Mouse (Mus musculus) liver, adult (tissue): ENCODE measurements around the gene Snn.

Source experiments
- GATA4 ChIP-seq: IDR thresholded peaks from 2 replicates; pipeline ENCODE4 v1.6.1; 2014; ENCODE audit warnings: mild to moderate bottlenecking, low read length; ENCODE audit not compliant: insufficient replicate concordance

Gene Snn

DNA sequence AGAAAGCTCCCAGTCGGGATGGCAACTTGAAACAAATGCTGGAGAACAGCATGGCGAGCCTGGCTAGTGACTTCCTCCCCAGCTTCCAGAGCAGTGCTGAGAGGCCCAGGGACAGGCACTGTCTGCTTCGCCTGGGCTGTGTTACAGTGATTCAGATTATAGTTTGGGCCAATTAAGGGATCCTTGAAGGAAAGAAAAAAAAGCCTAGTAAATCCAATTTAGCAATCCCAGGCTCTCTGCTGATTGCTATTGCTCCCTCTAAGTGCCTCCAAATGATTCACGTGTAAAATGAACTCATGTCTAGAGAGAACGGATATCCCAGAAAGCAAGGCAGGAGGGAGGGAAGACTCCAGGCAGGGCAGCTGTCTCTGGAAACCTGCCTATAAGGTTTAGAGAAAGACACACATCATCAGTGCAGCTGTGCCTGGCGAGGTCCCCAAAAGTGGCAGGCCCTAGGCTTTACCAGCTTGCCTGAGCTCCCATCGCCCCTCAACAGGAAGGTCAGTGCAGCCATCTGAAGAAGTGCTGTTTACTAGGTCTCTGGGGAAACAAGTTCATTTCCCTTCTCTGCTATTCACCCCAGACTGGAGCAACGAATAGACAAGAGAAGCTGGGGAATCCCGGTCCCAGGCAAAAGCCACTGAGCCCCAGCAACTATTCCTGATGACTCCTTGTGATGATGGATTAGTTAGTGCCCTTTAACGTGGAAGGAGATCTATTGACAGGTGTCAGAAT is 30.3 kb downstream of the Snn start:
- no peak for TF ChIP-seq GATA4

DNA sequence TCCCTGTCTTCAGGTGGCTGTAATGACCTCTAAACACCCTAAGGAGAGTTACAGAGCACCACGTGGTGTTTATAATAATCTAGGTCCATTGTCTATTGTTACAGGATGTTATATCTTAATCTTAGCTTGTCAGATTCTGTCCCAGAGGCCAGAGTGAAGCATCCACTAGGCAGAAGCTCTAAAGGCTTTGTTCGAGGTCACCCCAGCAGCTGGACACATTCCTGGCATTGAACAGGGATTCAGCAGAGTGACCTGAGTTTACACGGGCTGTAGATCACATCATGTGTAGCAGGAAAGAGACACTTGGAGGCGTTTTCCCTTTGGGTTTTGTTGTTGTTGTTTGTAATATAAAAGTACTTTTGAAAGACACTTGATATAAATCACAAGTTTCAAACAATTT is 31.3 kb downstream of the Snn start:
- TF ChIP-seq GATA4 = no peak

DNA sequence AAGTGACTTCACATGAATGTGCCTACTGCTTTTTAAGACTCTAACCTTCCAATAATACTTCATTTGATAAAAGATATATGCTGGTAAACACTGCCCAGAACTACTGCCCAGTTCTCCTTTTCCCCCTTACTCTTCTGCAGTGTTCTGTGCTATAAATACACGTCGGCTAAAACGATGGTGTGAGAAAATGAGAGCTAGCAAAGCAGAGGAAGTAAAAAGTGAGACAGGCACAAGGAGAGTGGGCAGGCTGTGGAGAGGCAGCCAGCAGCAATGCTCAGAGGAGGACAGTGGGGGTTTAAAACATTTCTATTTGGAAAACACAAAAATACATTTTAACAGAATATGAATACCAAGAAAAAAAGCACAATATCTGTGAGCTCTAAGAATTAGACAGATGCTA is 31.8 kb downstream of the Snn start:
- TF ChIP-seq GATA4 = no peak

DNA sequence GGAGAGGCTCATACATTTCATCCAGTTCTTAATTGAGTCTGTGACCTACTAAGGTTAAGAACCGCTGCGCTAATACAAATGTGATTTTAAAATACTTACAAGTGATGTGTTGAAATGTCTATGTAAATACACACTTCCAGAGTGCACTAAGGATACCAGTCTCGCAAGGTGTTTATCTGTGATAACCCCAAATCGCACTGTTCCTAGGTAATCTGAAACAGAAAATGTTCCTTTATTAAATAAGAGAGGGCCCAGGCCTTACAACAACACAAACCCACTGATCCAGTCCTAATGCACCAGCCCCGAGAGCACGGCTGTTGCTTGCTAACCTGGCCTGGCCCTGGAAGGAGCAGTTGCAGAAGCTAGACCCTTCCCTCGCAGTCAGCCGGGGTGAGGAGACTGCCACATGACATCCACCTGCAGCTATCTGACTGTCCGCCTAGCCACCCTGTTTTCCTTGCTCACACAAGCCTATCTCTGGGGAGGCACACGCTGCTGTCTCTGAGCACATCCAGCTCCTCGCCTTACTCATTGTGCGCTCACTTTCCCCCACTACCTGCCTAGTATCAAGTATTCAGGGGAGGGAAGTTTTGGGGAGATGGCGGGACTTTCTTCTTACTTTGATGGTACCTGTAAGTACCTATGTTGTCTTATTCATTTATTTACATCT is 33.1 kb downstream of the Snn start:
- no peak for TF ChIP-seq GATA4

DNA sequence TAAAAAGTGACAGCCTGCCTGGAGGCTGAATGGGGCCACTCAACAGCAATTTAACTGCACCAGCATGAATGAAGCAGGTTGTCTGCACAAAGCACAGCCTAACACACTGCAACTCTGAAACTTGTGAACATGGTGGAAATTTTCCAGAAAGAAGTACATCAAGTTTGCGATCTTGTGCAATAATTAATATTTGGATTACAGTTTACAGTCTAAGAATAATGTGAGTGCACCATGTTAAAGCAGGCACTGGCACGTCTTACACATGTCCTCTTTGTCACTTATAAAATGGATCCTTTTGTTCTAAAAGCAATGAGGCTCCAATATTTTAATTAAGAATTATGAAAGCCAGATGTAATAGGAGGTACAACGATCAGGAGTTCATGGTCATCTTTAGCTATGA is 36.6 kb downstream of the Snn start:
- TF ChIP-seq GATA4 = no peak

DNA sequence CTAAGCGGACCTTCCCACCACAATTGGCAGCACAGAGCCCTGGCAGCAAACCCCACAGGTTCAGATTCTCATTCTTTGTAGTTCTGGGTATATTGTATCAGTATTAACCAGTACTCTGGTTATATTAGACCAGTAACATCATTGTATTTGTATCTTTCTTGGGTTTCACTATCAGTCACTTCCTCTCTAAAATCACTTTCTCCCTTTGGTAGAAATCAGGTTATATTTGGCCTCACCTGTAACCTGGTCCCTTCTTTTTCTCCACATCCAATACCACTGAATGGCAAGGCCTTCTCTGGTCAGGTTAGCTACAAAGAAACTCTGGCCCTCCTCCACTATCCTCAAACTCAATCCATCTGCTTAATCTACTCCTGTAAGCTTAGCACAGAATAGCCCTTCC is 44.2 kb downstream of the Snn start:
- no peak for TF ChIP-seq GATA4

DNA sequence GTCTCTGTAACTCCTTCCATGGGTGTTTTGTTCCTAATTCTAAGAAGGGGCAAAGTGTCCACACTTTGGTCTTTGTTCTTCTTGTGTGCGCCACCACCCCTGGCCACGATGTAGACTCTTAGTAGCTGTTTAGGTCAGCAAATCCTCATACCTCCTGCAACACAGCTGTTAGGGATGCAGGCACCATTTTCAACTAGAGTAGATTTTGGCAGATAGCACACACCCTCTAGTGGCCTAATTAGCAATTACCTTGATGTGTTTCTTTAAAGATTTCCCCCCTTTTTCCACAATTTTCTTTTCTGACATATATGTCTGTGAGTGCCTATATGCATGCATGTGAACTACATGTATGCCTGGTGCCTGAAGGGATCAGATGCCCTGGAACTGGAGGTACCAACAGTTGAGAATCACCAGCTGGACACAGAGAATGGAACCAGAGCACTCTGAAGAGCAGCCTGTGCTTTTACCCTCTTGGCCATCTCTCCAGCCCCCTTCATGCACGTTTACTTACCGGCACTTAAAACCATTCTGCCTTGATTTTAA is 48.5 kb downstream of the Snn start:
- no peak for TF ChIP-seq GATA4

DNA sequence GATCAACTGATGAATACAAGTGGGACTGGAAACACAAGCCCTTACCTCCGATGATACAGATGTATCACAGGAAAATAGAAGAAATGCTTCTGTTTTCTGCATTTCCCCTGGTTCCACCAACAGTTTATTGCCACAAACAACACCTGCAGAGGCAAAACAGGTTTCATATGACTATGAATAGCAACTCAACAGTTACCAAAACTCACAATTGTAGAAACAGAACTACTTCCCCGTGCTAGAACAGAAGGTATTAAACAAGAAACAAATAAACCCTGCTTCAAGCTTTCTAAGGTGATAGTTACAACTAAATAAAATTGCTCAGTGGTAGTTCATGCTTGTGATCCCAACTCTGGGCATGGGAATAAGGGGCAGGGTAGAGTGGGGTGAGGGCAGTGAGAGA is 61.9 kb downstream of the Snn start:
- TF ChIP-seq GATA4 = no peak

DNA sequence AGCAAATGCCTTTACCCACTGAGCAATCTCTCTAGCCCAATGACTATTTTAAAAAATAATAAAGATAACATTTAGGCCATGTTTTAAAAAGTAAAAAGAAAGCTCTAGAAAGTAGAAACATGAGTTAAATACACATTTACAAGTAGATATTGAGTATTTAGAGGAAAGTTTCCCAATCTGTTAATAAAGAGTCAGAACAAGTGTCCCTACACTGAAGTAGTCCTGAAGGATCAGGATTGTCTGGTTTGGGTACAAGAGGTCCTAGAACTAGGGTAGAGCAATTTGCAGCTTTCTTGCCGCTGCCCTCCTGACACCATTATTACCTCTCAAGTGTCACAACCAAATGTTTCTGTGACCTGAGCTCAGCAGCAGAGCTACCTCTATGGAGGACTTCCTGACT is 63.4 kb downstream of the Snn start:
- no peak for TF ChIP-seq GATA4
